Mouse (Mus musculus) forebrain, postnatal 0 days (tissue): ENCODE results near the gene Chd5. TPM values are rescaled to one million over a fixed set of nuclear protein-coding genes. Genes with fewer than 3 reads are reported as not detected.

Experiments
- ATAC-seq: fragments of 200-750 bp; cut with Nextera tagmentation; 2 replicates; pipeline ENCODE4 v1.8.0; 2017; ENCODE audit warnings: mild to moderate bottlenecking, moderate library complexity
- DNase-seq: peaks from one replicate; pipeline ENCODE4 v3.0.0-alpha.2; 2015
- H3K27ac ChIP-seq: fragments of 300-500 bp; sonication (generic); 2 replicates; pipeline ENCODE4 v1.5.1; 2014; ENCODE audit warnings: low read depth, mild to moderate bottlenecking, antibody characterized with exemption, low read length, moderate library complexity, mixed read lengths
- H3K27me3 ChIP-seq: fragments of 300-500 bp; sonication (generic); 2 replicates; pipeline ENCODE4 v1.6.1; 2014; ENCODE audit warnings: mild to moderate bottlenecking, low read length, mixed read lengths; ENCODE audit not compliant: insufficient read depth
- H3K36me3 ChIP-seq: fragments of 300-500 bp; sonication (generic); 2 replicates; pipeline ENCODE4 v1.6.1; 2014; ENCODE audit warnings: mild to moderate bottlenecking, moderate library complexity; ENCODE audit not compliant: insufficient read depth
- H3K4me1 ChIP-seq: fragments of 300-500 bp; sonication (generic); 2 replicates; pipeline ENCODE4 v1.6.1; 2014; ENCODE audit warnings: antibody characterized with exemption; ENCODE audit not compliant: insufficient read depth
- H3K4me2 ChIP-seq: fragments of 300-500 bp; sonication (generic); 2 replicates; pipeline ENCODE4 v1.6.1; 2014; ENCODE audit warnings: low read depth, mild to moderate bottlenecking, moderate library complexity
- H3K4me3 ChIP-seq: fragments of 300-500 bp; sonication (generic); 2 replicates; pipeline ENCODE4 v1.5.1; 2014; ENCODE audit warnings: low read depth, low read length, mixed read lengths
- H3K9ac ChIP-seq: fragments of 300-500 bp; sonication (generic); 2 replicates; pipeline ENCODE4 v1.6.1; 2014; ENCODE audit warnings: mild to moderate bottlenecking
- H3K9me3 ChIP-seq: fragments of 300-500 bp; sonication (generic); 2 replicates; pipeline ENCODE4 v1.6.1; 2016; ENCODE audit warnings: low read length
- CTCF ChIP-seq: sonication (generic); IDR thresholded peaks from 2 replicates; pipeline ENCODE4 v1.5.1; 2016; ENCODE audit warnings: antibody characterized with exemption, control low read depth, low read depth
- whole genome bisulfite sequencing: fragments of 180-500 bp; shearing (Covaris S2); extraction: QIAGEN DNeasy Blood & Tissue Kit; methylation state at CpG from one replicate; pipeline ENCODE4 v1.1.7; 2014; 5-methylcytosine and 5-hydroxymethylcytosine counted together
- polyA plus RNA-seq: library from polyadenylated mRNA; unstranded; fragments of >200 nt; fragmentation: Nextera tagmentation; extraction: Ambion mirVana; gene quantifications from 2 replicates; pipeline ENCODE4 v1.2.1, GENCODE M21; 2015
- total RNA-seq: library from RNA; depleted of rRNA; stranded (reverse); fragments of >200 nt; gene quantifications from 2 replicates; pipeline ENCODE4 v1.2.3, GENCODE M21; 2014

The Chd5 gene
- total and polyA plus RNA-seq, 2 experiments from 2014 or later: 57.8 to 76.0 TPM

DNA sequence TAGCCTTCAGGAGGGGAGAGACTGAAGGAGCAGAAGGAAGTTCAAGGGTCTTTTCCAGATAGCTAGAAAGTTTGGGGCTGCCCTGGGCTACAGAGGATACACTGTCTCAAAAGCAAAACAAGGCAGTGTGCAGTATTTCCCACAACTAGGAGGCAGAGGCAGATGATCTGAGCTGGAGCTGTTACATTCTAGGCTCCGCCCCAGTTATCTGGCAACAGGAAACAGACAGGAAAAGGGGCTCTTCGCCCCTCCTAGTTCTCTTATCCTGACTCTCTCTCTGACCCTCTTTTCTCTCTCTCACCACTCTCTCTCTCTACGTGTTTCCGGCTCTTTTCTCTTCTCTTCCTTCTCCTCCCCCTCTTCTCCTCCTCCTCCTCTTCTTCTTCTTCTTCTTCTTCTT, 42.5 kb upstream of the Chd5 start:
- WGBS: 56% methylated on average over 4 of the region's 4 CpGs
- peaks cover 41% of the 10 kb centered on the region for H3K27me3 ChIP-seq
- no peak for ATAC-seq

DNA sequence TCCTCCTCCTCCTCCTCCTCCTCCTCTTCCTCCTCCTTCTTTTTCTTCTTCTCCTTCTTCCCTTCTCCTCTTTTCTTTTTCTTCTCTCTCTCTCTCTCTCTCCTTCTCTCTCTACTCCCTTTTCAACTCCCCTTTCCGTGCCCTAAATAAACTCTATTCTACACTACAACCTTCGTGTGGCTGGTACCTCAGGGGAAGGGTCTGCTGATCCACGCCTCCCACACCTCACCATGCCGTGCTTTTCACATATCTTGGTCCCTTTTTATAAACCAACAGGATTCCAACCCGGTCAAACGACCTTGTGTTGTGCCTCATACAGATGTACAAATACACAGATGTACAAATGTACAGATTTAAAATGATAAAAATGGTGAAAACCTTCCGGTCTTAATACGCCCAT, 42.1 kb upstream of the Chd5 start:
- peak overlapping the region; percentile 78 for H3K4me2 ChIP-seq
- H3K27me3 ChIP-seq: peaks cover 37% of the 10 kb centered on the region
- peak overlapping the region; percentile 97 for H3K4me3 ChIP-seq
- 0 out of 2 replicates have a peak, but pooled peaks cover 8% of the 10 kb centered on the region for H3K4me1 ChIP-seq
- DNase-seq (no peak), ATAC-seq (no peak)
- no peak overlapping the region for H3K27ac ChIP-seq
- no peaks in the 10 kb centered on the region for H3K9me3 ChIP-seq
- WGBS: 16% methylated on average over 8 of the region's 8 CpGs
- peaks cover 17% of the 10 kb centered on the region for H3K36me3 ChIP-seq
- no peak for TF ChIP-seq CTCF
- H3K9ac ChIP-seq: peak overlapping the region; percentile 44

More for the DNA sequence above, 42.5 kb upstream of the Chd5 start:
- DNase-seq: no peak
- Histone ChIP-seq H3K4me1 (peaks cover 9% of the 10 kb centered on the region; the same call in 1 of the 2 replicates), H3K4me3 (no peak overlapping the region), H3K4me2 (no peak overlapping the region), H3K27ac (no peak overlapping the region), H3K9me3 (no peaks in the 10 kb centered on the region), H3K9ac (no peak overlapping the region), H3K36me3 (peaks cover 14% of the 10 kb centered on the region)
- TF ChIP-seq CTCF: no peak

DNA sequence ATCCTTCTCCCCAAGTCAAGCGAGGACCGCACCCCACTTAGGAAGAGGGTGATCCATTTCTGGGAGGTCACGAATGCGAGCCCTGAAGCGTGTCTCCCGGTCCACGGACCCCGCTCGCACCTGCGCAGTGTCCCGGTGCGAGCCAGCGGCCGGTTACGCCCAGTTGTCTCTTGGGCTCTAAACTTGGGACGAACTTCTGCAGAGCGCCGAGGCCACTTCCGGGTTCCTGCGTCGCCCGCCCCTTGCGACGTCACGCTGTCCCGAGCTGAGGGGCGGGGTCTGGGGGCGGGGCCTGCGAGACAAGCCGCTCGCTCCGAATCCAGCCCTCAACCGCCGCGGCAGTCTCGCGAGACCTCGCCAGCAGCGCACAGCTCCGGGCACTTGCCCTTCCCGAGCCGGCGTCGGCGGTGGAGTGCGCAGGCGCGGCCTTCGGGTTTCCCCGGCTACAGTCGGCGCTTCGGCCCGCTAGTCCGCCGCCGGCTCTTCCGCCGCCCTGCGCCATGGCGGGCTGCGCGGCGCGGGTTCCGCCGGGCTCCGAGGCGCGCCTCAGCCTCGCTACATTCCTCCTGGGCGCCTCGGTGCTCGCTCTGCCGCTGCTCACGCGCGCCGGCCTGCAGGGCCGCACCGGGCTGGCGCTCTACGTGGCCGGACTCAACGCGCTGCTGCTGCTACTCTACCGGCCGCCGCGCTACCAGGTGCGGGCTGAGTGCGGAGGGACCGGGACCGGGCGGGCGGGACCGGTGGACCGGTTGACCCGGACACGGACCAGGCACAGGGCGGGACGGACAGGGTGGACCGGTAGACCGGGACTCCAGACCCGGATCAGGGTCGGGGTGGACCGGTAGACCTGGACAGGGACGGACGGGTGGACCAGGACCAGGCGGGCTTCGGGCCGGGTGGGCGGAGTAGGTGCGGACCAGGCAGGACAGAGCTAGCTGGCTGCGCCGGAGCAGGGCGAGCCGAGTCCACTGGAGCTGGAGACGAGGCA, 41.3 kb upstream of the Chd5 start, which contains the start of gene Icmt:
Gene Icmt, plus strand, starts transcription at position 354 of the 988 bp plus-strand sequence.
- ATAC-seq: peak; percentile 98
- TF ChIP-seq CTCF: no peak
- DNase-seq: peak; percentile 99
- Histone ChIP-seq H3K9ac (peak within 1 kb of the TSS; percentile 76), H3K36me3 (peaks cover 25% of the 10 kb centered on the region), H3K9me3 (no peaks in the 10 kb centered on the region), H3K27me3 (peaks cover 29% of the 10 kb centered on the region), H3K27ac (peak within 1 kb of the TSS; percentile 79), H3K4me3 (peak within 1 kb of the TSS; percentile 97), H3K4me2 (peak within 1 kb of the TSS; percentile 97), H3K4me1 (0 out of 2 replicates have a peak, but pooled peaks cover 8% of the 10 kb centered on the region)
- WGBS: under 1% methylated on average over 115 of the region's 119 CpGs

- ATAC-seq (no peak), DNase-seq (no peak)
- H3K4me3 ChIP-seq: no peak overlapping the region
- peak overlapping the region; percentile 76; the same call in 1 of the 2 replicates for H3K9ac ChIP-seq
- TF ChIP-seq CTCF: no peak
- no peak overlapping the region for H3K27ac ChIP-seq
- 0 out of 2 replicates have a peak overlapping the region, but pooled peaks have one; percentile 97 for H3K4me2 ChIP-seq
- peaks cover 14% of the 10 kb centered on the region for H3K27me3 ChIP-seq
- H3K9me3 ChIP-seq: no peaks in the 10 kb centered on the region
- WGBS: 83% methylated on average over 14 of the region's 14 CpGs
- 0 out of 2 replicates have a peak, but pooled peaks cover 8% of the 10 kb centered on the region for H3K4me1 ChIP-seq
- H3K36me3 ChIP-seq: peaks cover 38% of the 10 kb centered on the region
Observed at GRCm38 (mm10) chr4:152298836-152299235, 39.6 kb upstream of the Chd5 start.

DNA sequence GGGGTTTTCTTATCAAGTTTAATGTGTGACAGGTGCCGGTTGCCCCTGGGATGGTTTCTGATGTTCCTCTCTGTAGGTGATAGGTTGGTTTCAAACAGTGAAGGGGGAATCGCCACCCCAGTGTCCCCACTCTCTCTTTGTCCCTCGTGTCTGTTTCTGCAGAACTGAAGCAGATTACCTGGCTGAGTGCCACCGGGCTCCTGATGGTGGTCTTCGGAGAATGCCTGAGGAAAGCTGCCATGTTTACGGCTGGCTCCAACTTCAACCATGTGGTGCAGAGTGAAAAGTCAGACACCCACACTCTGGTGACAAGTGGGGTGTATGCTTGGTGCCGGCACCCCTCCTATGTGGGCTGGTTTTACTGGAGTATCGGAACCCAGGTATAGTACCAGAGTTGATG, 38.1 kb upstream of the Chd5 start:
- no peak for DNase-seq

DNA sequence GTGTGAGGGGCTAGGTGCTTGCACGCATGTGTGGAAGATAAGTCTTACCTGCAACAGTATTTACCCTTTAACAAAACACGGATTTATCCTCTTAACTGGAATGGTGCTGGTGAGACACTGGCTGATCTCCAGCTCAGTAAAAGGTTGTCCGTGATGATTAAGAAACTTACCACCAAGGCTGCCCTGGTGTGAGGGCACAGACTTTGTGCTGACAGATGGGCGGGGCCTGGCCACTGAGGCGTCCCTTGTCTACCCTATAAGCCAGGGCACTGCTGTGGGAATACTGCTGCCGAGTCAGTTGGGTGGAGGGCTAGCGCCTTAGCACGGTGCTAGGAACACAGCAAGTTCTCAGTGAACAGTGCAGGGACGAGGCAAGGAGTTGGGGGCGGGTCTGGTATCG, 36.4 kb upstream of the Chd5 start:
- ATAC-seq (no peak), DNase-seq (no peak)
- H3K4me1 ChIP-seq: 0 out of 2 replicates have a peak, but pooled peaks cover 8% of the 10 kb centered on the region
- peaks cover 53% of the 10 kb centered on the region for H3K36me3 ChIP-seq
- H3K27ac ChIP-seq: no peak overlapping the region
- no peak overlapping the region for H3K4me2 ChIP-seq
- no peaks in the 10 kb centered on the region for H3K9me3 ChIP-seq
- no peaks in the 10 kb centered on the region for H3K27me3 ChIP-seq
- H3K4me3 ChIP-seq: no peak overlapping the region
- H3K9ac ChIP-seq: no peak overlapping the region
- 72% methylated on average over 11 of the region's 11 CpGs for WGBS
- no peak for TF ChIP-seq CTCF

More for the DNA sequence above, 38.1 kb upstream of the Chd5 start:
- H3K27ac ChIP-seq: no peak overlapping the region
- H3K4me2 ChIP-seq: no peak overlapping the region
- no peak overlapping the region for H3K9ac ChIP-seq
- no peak for ATAC-seq
- peaks cover 53% of the 10 kb centered on the region for H3K36me3 ChIP-seq
- no peak for TF ChIP-seq CTCF
- H3K4me3 ChIP-seq: no peak overlapping the region
- H3K27me3 ChIP-seq: peaks cover 4% of the 10 kb centered on the region; the same call in 1 of the 2 replicates
- 63% methylated on average over 8 of the region's 8 CpGs for WGBS
- no peaks in the 10 kb centered on the region for H3K9me3 ChIP-seq
- H3K4me1 ChIP-seq: 0 out of 2 replicates have a peak, but pooled peaks cover 8% of the 10 kb centered on the region

- Histone ChIP-seq H3K4me2 (no peak overlapping the region), H3K27ac (no peak overlapping the region), H3K36me3 (peaks cover 53% of the 10 kb centered on the region), H3K4me1 (0 out of 2 replicates have a peak, but pooled peaks cover 5% of the 10 kb centered on the region), H3K9me3 (no peaks in the 10 kb centered on the region), H3K27me3 (no peaks in the 10 kb centered on the region), H3K9ac (no peak overlapping the region), H3K4me3 (no peak overlapping the region)
- ATAC-seq (no peak), DNase-seq (no peak)
- no peak for TF ChIP-seq CTCF
- 91% methylated on average over 10 of the region's 10 CpGs for WGBS
Observed at GRCm38 (mm10) chr4:152303172-152303571, 35.3 kb upstream of the Chd5 start.
